Mouse (Mus musculus) stomach, postnatal 0 days (tissue): ENCODE measurements around the gene Lgi2.

Experiments used
- CTCF ChIP-seq: IDR thresholded peaks from 2 replicates; pipeline ENCODE4 v1.5.1; 2016; ENCODE audit warnings: antibody characterized with exemption, low read depth, mild to moderate bottlenecking, moderate library complexity
- EP300 ChIP-seq: optimal IDR thresholded peaks from 2 replicates; pipeline ENCODE3; 2016; ENCODE audit warnings: antibody characterized with exemption

DNA sequence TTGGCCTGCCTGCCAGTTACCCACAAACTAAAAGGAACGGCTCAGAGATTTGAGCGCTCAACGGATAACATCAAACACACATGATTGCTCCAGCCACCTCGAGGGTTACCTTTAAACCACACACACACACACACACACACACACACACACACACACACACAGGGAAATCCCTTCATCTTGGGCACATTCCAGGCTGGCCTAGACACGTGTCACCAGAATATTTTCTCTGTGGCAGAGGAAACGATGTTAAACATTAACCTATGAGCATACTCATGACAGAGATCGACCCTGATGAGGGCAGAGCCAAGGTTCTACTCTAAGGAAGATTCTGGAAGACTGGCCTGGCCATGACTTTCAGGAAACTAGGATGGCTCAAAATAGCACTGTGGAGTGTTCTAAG is 29.2 kb downstream of the Lgi2 start:
- no peak for TF ChIP-seq EP300
- no peak for TF ChIP-seq CTCF
